Mouse (Mus musculus) layer of hippocampus, adult 2 months (tissue): ENCODE data around the gene 2010106E10Rik. TPM values are rescaled to one million over a fixed set of nuclear protein-coding genes. Genes with fewer than 3 reads are reported as not detected.

Experiments
- DNase-seq, 2 experiments: peaks; one replicate each; pipeline ENCODE4 v3.0.0; 2022; ENCODE audit warnings: low spot score in 2 of 2
- H3K27ac ChIP-seq: fragments of 200-600 bp; 2 replicates; pipeline ENCODE4 v1.8.1; 2022
- H3K4me3 ChIP-seq: fragments of 200-600 bp; 2 replicates; pipeline ENCODE4 v1.8.1; 2022; ENCODE audit warnings: mild to moderate bottlenecking
- CTCF ChIP-seq: fragments of 200-600 bp; conservative IDR thresholded peaks from 2 replicates; pipeline ENCODE4 v1.8.1; 2022; ENCODE audit warnings: antibody characterized with exemption, mild to moderate bottlenecking, moderate library complexity
- long read RNA-seq, 2 experiments: library from polyadenylated mRNA; stranded (forward); transcript quantifications; one replicate each; pipeline ENCODE4 v2.0.0; 2021; ENCODE audit warnings: borderline mapping rate in 2 of 2
- total RNA-seq, 2 experiments: library from RNA; stranded (reverse); gene quantifications; 2 replicates each; pipeline ENCODE4 v1.2.3; 2021

2010106E10Rik gene
- not detected for total RNA-seq
- long read RNA-seq, experiment 1: 0 reads
- long read RNA-seq, experiment 2: 0 reads

DNA sequence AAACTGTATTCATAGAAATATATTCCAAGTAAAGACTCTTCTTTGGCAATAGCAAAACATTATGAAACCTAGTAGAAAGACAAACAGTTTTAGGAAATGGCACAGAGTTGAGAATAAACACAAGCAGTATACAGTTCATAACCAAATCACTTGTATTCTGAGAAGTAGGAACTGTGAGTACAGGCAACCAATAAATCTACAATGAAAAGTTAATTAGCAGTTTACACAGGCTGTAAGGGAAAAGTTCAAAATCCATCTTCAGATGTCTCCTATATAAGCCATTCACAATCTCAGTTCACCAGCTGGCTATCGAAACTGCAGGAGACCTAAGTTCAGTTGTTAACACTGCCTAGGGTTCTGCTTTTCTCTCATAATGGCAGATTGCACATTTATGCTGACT lies at the start of gene 2010106E10Rik:
TSS of gene 2010106E10Rik (plus strand) at position 301 of the 400 bp plus-strand sequence.
- no peak for TF ChIP-seq CTCF
- H3K27ac ChIP-seq: no peak within 1 kb of the TSS
- H3K4me3 ChIP-seq: no peak within 1 kb of the TSS
- no peak for DNase-seq

DNA sequence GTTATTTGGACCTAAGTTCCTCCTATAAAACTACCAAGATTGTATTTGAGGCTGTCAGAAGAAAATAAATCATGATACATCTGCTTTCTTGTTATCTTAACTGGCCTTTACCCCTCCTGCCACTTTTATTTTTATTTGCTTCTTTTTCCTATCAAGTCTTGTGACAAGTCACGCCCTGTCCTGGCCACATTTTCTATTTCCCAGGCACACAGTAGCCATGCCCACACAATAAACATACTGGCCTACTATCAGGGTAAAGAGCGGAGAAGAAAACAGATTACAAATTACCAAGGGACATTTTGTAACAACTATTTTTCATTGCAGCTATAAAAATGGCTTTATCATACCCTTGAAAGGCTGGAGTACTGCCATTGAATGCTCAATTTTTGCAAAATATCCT lies 10.6 kb downstream of the 2010106E10Rik start:
- DNase-seq: no peak
- H3K27ac ChIP-seq: no peak overlapping the region
- no peak overlapping the region for H3K4me3 ChIP-seq
- no peak for TF ChIP-seq CTCF

DNA sequence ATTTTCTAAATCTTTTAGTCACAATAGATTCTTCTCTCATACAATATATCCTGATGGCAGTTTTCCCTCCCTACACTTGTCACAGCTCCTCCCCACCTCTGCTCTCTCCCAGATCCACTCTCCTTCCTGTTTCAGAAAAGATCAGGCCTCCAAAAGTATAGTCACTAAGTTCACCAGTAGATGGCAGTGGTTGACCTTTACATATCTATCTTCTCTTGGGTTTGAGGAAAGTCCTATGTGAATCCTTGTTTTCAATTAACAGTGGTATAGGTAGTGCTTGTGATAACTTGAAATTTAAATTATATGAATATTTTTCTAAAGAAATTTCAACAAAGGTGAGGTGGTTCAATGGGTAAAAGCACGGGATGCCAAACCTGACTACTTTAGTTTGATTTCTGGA lies 29.7 kb downstream of the 2010106E10Rik start:
- no peak overlapping the region for H3K27ac ChIP-seq
- H3K4me3 ChIP-seq: no peak overlapping the region
- peak; percentile 77 for TF ChIP-seq CTCF
- peak in 1 of 2 experiments; percentile 7 for DNase-seq

DNA sequence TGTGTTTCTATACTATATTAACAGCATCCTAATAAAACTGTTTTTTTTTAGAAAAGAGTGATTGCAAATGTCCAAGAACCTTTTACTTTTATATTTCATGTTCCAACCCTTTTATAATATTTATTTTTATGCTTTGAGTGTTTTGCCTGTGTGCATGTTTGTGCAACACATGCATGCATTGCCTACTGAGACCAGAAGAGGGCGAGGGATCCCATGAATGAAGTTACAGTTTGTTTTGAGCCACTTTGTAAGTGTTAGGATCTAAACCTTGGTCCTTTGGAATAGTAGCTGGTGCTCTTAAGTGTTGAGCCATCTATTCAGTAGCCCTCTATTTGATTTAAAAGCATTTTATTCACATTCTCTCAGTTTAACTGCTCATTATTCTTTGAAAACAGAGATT lies 48.0 kb downstream of the 2010106E10Rik start:
- peak; percentile 49 for TF ChIP-seq CTCF
- Histone ChIP-seq H3K4me3 (no peak overlapping the region), H3K27ac (no peak overlapping the region)
- no peak for DNase-seq

DNA sequence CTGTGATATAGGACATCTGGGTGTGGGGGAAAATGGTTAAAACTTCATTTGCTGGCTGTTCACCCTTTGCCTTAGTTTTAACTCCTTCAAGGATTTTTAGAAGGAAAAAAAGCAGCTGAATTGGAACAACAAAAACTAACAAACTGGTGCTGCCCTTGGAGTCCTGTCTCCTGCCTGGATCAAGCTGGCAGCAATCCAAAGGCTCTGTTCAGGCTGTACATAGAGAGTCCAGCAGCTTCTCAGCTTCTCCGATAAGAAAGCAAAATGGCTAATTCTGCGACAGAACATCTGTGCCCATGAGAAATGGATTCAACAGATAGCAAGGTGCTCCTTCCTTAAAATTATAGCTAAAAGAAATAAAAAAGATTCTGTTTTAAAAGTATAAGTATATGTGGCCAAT lies 72.6 kb downstream of the 2010106E10Rik start:
- no peak overlapping the region for H3K4me3 ChIP-seq
- TF ChIP-seq CTCF: no peak
- H3K27ac ChIP-seq: no peak overlapping the region
- DNase-seq: no peak

DNA sequence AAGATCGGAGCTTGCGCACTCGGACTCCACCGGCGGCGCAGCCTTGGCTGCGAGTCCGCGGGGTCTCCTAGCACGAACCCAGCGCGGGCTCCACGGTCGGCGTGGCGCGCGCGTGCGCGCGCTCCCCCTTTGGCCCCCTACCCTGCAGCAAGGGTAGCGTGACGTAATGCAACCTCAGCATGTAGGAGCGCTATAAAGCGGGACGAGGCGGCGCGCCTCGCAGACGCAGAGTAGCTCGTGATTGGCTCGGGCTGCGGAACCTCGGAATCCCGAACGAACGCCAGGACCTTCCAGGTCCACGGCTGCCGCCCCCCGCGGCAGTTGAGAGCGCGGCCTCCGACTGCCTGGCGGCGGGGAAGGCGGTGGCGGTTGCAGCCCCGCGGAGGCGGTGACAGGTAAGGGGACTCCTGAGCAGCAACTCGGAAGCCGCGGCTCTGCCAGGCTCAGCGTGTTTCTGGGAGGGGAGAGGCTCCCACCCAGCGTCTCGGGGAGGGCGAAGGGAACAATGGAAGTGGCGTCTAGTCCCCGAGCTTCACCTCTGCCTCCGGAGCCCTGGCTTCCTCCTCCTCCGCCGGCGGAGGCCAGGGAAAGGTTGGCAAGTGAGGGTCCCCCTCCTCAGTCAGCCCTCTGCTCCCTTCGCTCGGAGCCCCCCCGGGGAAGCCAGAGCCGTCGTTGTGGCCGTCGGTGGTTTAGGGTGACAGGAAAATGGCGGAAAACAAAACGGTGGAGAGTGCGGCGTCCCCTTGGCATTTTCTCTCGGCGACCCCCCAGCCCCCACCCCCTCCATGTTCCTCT lies 105.6 kb downstream of the 2010106E10Rik start, which contains the start of gene Zfp711:
TSS of gene Zfp711 (plus strand) at position 16 of the 795 bp plus-strand sequence.
- TF ChIP-seq CTCF: 0 out of 2 replicates have a peak, but pooled peaks have one; percentile 5
- Histone ChIP-seq H3K27ac (peak within 1 kb of the TSS; percentile 73; the same call in 1 of the 2 replicates), H3K4me3 (peak within 1 kb of the TSS; percentile 68)
- peak; percentile 47 to 55 for DNase-seq

DNA sequence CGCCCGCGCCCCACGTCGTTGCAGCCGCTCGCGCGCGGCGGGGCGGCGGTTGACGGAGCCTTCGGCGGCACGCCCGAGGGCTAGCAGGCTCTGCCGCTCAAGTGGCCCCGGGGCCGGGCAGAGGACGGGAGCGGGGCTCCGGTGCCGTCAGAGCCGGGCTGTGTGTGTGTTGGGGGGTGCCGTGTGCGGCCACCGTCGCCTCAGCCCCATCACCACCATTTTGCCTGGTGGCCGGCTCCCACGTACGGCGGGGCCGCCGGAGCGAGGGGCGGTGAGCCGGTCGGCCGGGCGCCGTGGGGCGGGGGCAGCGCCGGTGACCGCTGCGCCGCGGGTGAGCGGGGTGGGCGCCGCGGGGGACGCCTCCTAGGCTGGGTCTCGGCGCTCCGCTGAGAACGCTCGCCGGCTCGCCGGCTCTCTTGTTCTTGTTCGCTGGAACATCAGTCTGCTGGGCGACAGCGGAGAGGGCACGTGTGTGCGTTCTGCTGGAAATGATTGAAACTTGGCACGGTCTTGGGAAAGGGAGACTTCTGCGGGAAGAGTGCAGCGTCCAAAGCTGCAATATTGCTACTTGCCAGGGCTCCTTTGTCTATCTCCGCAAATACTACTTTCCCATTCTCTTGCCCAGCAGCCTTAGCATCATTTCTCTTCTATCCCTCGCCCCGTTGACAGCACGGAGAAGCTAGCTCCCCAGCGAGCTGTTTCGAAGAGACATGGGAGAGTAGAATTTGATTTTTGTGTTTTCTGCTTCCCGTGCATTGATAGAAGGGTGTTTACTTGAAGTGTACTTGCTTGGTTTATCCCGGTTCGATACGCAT lies 106.4 kb downstream of the 2010106E10Rik start:
- Histone ChIP-seq H3K27ac (peak overlapping the region; percentile 73; the same call in 1 of the 2 replicates), H3K4me3 (peak overlapping the region; percentile 68)
- no peak for TF ChIP-seq CTCF
- peak in 1 of 2 experiments; percentile 18 for DNase-seq

Other genes starting within 250 kb of the 2010106E10Rik start
- gene Apool, start 183.9 kb upstream of the 2010106E10Rik start, total RNA-seq: 1 to 10 TPM; 6.0 to 6.9 TPM
- gene Satl1, start 88.5 kb upstream of the 2010106E10Rik start, total RNA-seq: not detected
- gene Zfp711, start 105.3 kb downstream of the 2010106E10Rik start, total RNA-seq: 1 to 10 TPM; 8.7 to 9.8 TPM
- gene Pof1b, start 203.4 kb downstream of the 2010106E10Rik start, total RNA-seq: not detected